Mouse (Mus musculus) heart, embryonic 15.5 days (tissue): ENCODE data around the gene Pde4b. TPM values are rescaled to one million over a fixed set of nuclear protein-coding genes. Genes with fewer than 3 reads are reported as not detected.
A peak's percentile ranks its signal among the peaks of the same experiment; 100 is the strongest.

Experiments used
- ATAC-seq: fragments of 200-750 bp; cut with Nextera tagmentation; replicated peaks from 2 replicates; pipeline ENCODE4 v1.8.0; 2017; ENCODE audit warnings: low read depth, moderate TSS enrichment; ENCODE audit not compliant: insufficient number of reproducible peaks, insufficient read depth, low FRiP score
- H3K27ac ChIP-seq: fragments of 300-500 bp; sonication (generic); 2 replicates; pipeline ENCODE4 v1.5.1; 2015; ENCODE audit warnings: mild to moderate bottlenecking, inconsistent platforms
- H3K27me3 ChIP-seq: fragments of 300-500 bp; sonication (generic); 2 replicates; pipeline ENCODE4 v1.6.1; 2015; ENCODE audit warnings: inconsistent platforms
- H3K36me3 ChIP-seq: fragments of 300-500 bp; sonication (generic); 2 replicates; pipeline ENCODE4 v1.6.1; 2015; ENCODE audit warnings: mild to moderate bottlenecking, inconsistent platforms
- H3K4me1 ChIP-seq: fragments of 300-500 bp; sonication (generic); replicated peaks from 2 replicates; pipeline ENCODE4 v1.6.1; 2015; ENCODE audit warnings: inconsistent platforms
- H3K4me2 ChIP-seq: fragments of 300-500 bp; sonication (generic); 2 replicates; pipeline ENCODE4 v1.6.1; 2015; ENCODE audit warnings: inconsistent platforms, mild to moderate bottlenecking, moderate library complexity
- H3K4me3 ChIP-seq: fragments of 300-500 bp; sonication (generic); 2 replicates; pipeline ENCODE4 v1.5.1; 2015; ENCODE audit warnings: mild to moderate bottlenecking, inconsistent platforms
- H3K9ac ChIP-seq: fragments of 300-500 bp; sonication (generic); 2 replicates; pipeline ENCODE4 v1.6.1; 2015; ENCODE audit warnings: mild to moderate bottlenecking, inconsistent platforms
- H3K9me3 ChIP-seq: fragments of 300-500 bp; sonication (generic); replicated peaks from 2 replicates; pipeline ENCODE4 v1.6.1; 2016; ENCODE audit warnings: inconsistent platforms
- WGBS: fragments of 180-500 bp; shearing (Covaris S2); methylation state at CpG from one replicate; pipeline ENCODE4 v1.1.7; 2015; ENCODE audit warnings: mixed read lengths; 5-methylcytosine and 5-hydroxymethylcytosine counted together
- polyA plus RNA-seq: library from polyadenylated mRNA; unstranded; fragments of >200 nt; fragmentation: Nextera tagmentation; extraction: Ambion mirVana; gene quantifications from 2 replicates; pipeline ENCODE4 v1.2.1, GENCODE M21; 2015

Pde4b gene
- polyA plus RNA-seq, 1 experiment from 2014 or later: 24.6 TPM

- Histone ChIP-seq H3K27me3 (no peaks in the 10 kb centered on the region), H3K9me3 (no peaks in the 10 kb centered on the region), H3K4me1 (peaks cover 38% of the 10 kb centered on the region), H3K4me3 (no peak overlapping the region), H3K4me2 (no peak overlapping the region), H3K27ac (no peak overlapping the region), H3K9ac (no peak overlapping the region), H3K36me3 (no peaks in the 10 kb centered on the region)
- no peak for ATAC-seq
- 73% methylated on average over 5 of the region's 5 CpGs for WGBS
These were observed 426.2 kb downstream of the Pde4b start for GRCm38 (mm10) chr4:102513514-102513913.

GRCm38 (mm10) chr4:102514972-102515835 is 427.9 kb downstream of the Pde4b start:
- Histone ChIP-seq H3K27me3 (no peaks in the 10 kb centered on the region), H3K4me3 (no peak overlapping the region), H3K9ac (no peak overlapping the region), H3K4me2 (no peak overlapping the region), H3K36me3 (no peaks in the 10 kb centered on the region), H3K9me3 (no peaks in the 10 kb centered on the region), H3K27ac (no peak overlapping the region), H3K4me1 (peaks cover 38% of the 10 kb centered on the region)
- WGBS: 64% methylated on average over 3 of the region's 3 CpGs
- no peak for ATAC-seq

- Histone ChIP-seq H3K4me2 (no peak overlapping the region), H3K27ac (no peak overlapping the region), H3K4me1 (peaks cover 30% of the 10 kb centered on the region), H3K27me3 (no peaks in the 10 kb centered on the region), H3K9me3 (no peaks in the 10 kb centered on the region), H3K4me3 (no peak overlapping the region), H3K36me3 (no peaks in the 10 kb centered on the region), H3K9ac (no peak overlapping the region)
- WGBS: 63% methylated on average over 4 of the region's 4 CpGs
- no peak for ATAC-seq
These were observed 429.1 kb downstream of the Pde4b start for GRCm38 (mm10) chr4:102516395-102516794.

- peak overlapping the region; percentile 2 for H3K27ac ChIP-seq
These were observed 429.8 kb downstream of the Pde4b start for GRCm38 (mm10) chr4:102516982-102517630.

GRCm38 (mm10) chr4:102517653-102518052 is 430.3 kb downstream of the Pde4b start:
- WGBS: 61% methylated on average over 2 of the region's 2 CpGs
- peaks cover 19% of the 10 kb centered on the region for H3K4me1 ChIP-seq
- ATAC-seq: no peak
- H3K27me3 ChIP-seq: no peaks in the 10 kb centered on the region
- no peak overlapping the region for H3K4me2 ChIP-seq
- peak overlapping the region; percentile 2 for H3K27ac ChIP-seq
- no peaks in the 10 kb centered on the region for H3K9me3 ChIP-seq
- no peak overlapping the region for H3K9ac ChIP-seq
- H3K4me3 ChIP-seq: no peak overlapping the region
- no peaks in the 10 kb centered on the region for H3K36me3 ChIP-seq

More at GRCm38 (mm10) chr4:102516982-102517630, 429.8 kb downstream of the Pde4b start:
- Histone ChIP-seq H3K4me1 (peaks cover 23% of the 10 kb centered on the region), H3K4me3 (no peak overlapping the region), H3K9ac (no peak overlapping the region), H3K4me2 (no peak overlapping the region), H3K9me3 (no peaks in the 10 kb centered on the region), H3K27me3 (no peaks in the 10 kb centered on the region), H3K36me3 (no peaks in the 10 kb centered on the region)
- ATAC-seq: no peak
- WGBS: 48% methylated on average over 7 of the region's 7 CpGs

GRCm38 (mm10) chr4:102518341-102518740 is 431.0 kb downstream of the Pde4b start:
- H3K9ac ChIP-seq: no peak overlapping the region
- no peaks in the 10 kb centered on the region for H3K9me3 ChIP-seq
- no peaks in the 10 kb centered on the region for H3K27me3 ChIP-seq
- no peaks in the 10 kb centered on the region for H3K36me3 ChIP-seq
- H3K4me3 ChIP-seq: no peak overlapping the region
- H3K4me2 ChIP-seq: no peak overlapping the region
- 89% methylated on average over 2 of the region's 2 CpGs for WGBS
- ATAC-seq: no peak
- no peak overlapping the region for H3K27ac ChIP-seq
- peaks cover 17% of the 10 kb centered on the region for H3K4me1 ChIP-seq

GRCm38 (mm10) chr4:102520669-102521261 is 433.4 kb downstream of the Pde4b start:
- no peak overlapping the region for H3K9ac ChIP-seq
- no peaks in the 10 kb centered on the region for H3K9me3 ChIP-seq
- no peak overlapping the region for H3K27ac ChIP-seq
- WGBS: 71% methylated on average over 8 of the region's 8 CpGs
- H3K4me3 ChIP-seq: no peak overlapping the region
- peaks cover 12% of the 10 kb centered on the region for H3K4me1 ChIP-seq
- H3K27me3 ChIP-seq: no peaks in the 10 kb centered on the region
- H3K36me3 ChIP-seq: no peaks in the 10 kb centered on the region
- ATAC-seq: no peak
- no peak overlapping the region for H3K4me2 ChIP-seq

GRCm38 (mm10) chr4:102521434-102521833 is 434.1 kb downstream of the Pde4b start:
- no peak overlapping the region for H3K9ac ChIP-seq
- H3K27ac ChIP-seq: no peak overlapping the region
- H3K36me3 ChIP-seq: no peaks in the 10 kb centered on the region
- H3K4me3 ChIP-seq: no peak overlapping the region
- peaks cover 8% of the 10 kb centered on the region for H3K4me1 ChIP-seq
- 64% methylated on average over 6 of the region's 6 CpGs for WGBS
- ATAC-seq: no peak
- H3K4me2 ChIP-seq: no peak overlapping the region
- H3K9me3 ChIP-seq: no peaks in the 10 kb centered on the region
- H3K27me3 ChIP-seq: no peaks in the 10 kb centered on the region

- H3K4me3 ChIP-seq: no peak overlapping the region
- H3K4me2 ChIP-seq: no peak overlapping the region
- 73% methylated on average over 7 of the region's 7 CpGs for WGBS
- no peaks in the 10 kb centered on the region for H3K27me3 ChIP-seq
- ATAC-seq: no peak
- H3K4me1 ChIP-seq: peaks cover 10% of the 10 kb centered on the region; the same call in 1 of the 2 replicates
- H3K9ac ChIP-seq: no peak overlapping the region
- no peaks in the 10 kb centered on the region for H3K36me3 ChIP-seq
- no peak overlapping the region for H3K27ac ChIP-seq
- H3K9me3 ChIP-seq: no peaks in the 10 kb centered on the region
These were observed 440.0 kb downstream of the Pde4b start for GRCm38 (mm10) chr4:102527361-102527760.

- no peak overlapping the region for H3K27ac ChIP-seq
- H3K4me2 ChIP-seq: no peak overlapping the region
- H3K9ac ChIP-seq: no peak overlapping the region
- WGBS: 81% methylated on average over 4 of the region's 4 CpGs
- H3K9me3 ChIP-seq: no peaks in the 10 kb centered on the region
- no peak for ATAC-seq
- H3K4me1 ChIP-seq: peaks cover 24% of the 10 kb centered on the region
- H3K27me3 ChIP-seq: no peaks in the 10 kb centered on the region
- H3K36me3 ChIP-seq: no peaks in the 10 kb centered on the region
- no peak overlapping the region for H3K4me3 ChIP-seq
These were observed 443.5 kb downstream of the Pde4b start for GRCm38 (mm10) chr4:102530797-102531196.

GRCm38 (mm10) chr4:102531729-102532128 is 444.4 kb downstream of the Pde4b start:
- no peak overlapping the region for H3K9ac ChIP-seq
- no peak overlapping the region for H3K4me2 ChIP-seq

More at GRCm38 (mm10) chr4:102531729-102532128, 444.4 kb downstream of the Pde4b start:
- no peaks in the 10 kb centered on the region for H3K36me3 ChIP-seq
- H3K4me1 ChIP-seq: peaks cover 24% of the 10 kb centered on the region
- 30% methylated on average over 4 of the region's 4 CpGs for WGBS
- no peaks in the 10 kb centered on the region for H3K27me3 ChIP-seq
- H3K27ac ChIP-seq: peak overlapping the region; percentile 41
- ATAC-seq: no peak
- H3K9me3 ChIP-seq: no peaks in the 10 kb centered on the region
- no peak overlapping the region for H3K4me3 ChIP-seq
